Mouse (Mus musculus) ES-E14 (cell line): ENCODE results near the gene Cyp17a1. TPM values are rescaled to one million over a fixed set of nuclear protein-coding genes. Genes with fewer than 3 reads are reported as not detected.

Source experiments
- DNase-seq: peaks from one replicate; pipeline ENCODE4 v3.0.0-alpha.2; 2013; ENCODE audit warnings: low read depth, low spot score
- H3K27ac ChIP-seq: 2 replicates; pipeline ENCODE4 v1.5.1; 2012; ENCODE audit warnings: low read depth, mild to moderate bottlenecking, low read length, moderate library complexity, mixed read lengths; ENCODE audit not compliant: poor library complexity, insufficient read depth, severe bottlenecking
- H3K36me3 ChIP-seq: 2 replicates; pipeline ENCODE4 v1.6.1; 2012; ENCODE audit warnings: mild to moderate bottlenecking, low read length, moderate library complexity, mixed read lengths; ENCODE audit not compliant: control insufficient read depth, poor library complexity, insufficient read depth, severe bottlenecking
- H3K4me1 ChIP-seq, 2 experiments: fragments of 150-350 bp in 1 of 2; sonication (generic) in 1 of 2; 2 replicates each; pipeline ENCODE4 v1.6.1; 2012; ENCODE audit warnings: low read length in 2 of 2, mild to moderate bottlenecking in 1 of 2, mixed read lengths in 1 of 2; ENCODE audit not compliant: control insufficient read depth in 2 of 2, insufficient read depth in 2 of 2, poor library complexity in 1 of 2
- H3K4me3 ChIP-seq, 2 experiments: fragments of 150-350 bp in 1 of 2; sonication (generic) in 1 of 2; 2 replicates each; pipeline ENCODE4 v1.5.1; 2012; ENCODE audit warnings: low read length in 2 of 2, low read depth in 1 of 2, mild to moderate bottlenecking in 1 of 2, mixed read lengths in 1 of 2; ENCODE audit not compliant: insufficient read depth in 1 of 2, poor library complexity in 1 of 2, severe bottlenecking in 1 of 2
- H3K9ac ChIP-seq: 2 replicates; pipeline ENCODE4 v1.6.1; 2012; ENCODE audit warnings: low read depth, mild to moderate bottlenecking, low read length, mixed read lengths; ENCODE audit not compliant: poor library complexity, insufficient read depth, severe bottlenecking
- H3K9me3 ChIP-seq: fragments of 150-350 bp; sonication (generic); 2 replicates; pipeline ENCODE4 v1.6.1; 2012; ENCODE audit warnings: low read depth, mild to moderate bottlenecking, low read length; ENCODE audit not compliant: control insufficient read depth, insufficient read depth
- CHD2 ChIP-seq: IDR thresholded peaks from 2 replicates; pipeline ENCODE4 v1.6.1; 2014; ENCODE audit warnings: mild to moderate bottlenecking, low read depth, low read length, inconsistent platforms
- HCFC1 ChIP-seq: IDR thresholded peaks from 2 replicates; pipeline ENCODE4 v1.6.1; 2012; ENCODE audit warnings: low read length, inconsistent platforms, borderline replicate concordance; ENCODE audit not compliant: insufficient read depth
- MAFK ChIP-seq: IDR thresholded peaks from 2 replicates; pipeline ENCODE4 v1.6.1; 2014; ENCODE audit warnings: mild to moderate bottlenecking, low read depth, low read length, inconsistent platforms; ENCODE audit not compliant: insufficient read depth
- ZC3H11A ChIP-seq: IDR thresholded peaks from 2 replicates; pipeline ENCODE4 v1.6.1; 2012; ENCODE audit warnings: low read depth, mild to moderate bottlenecking, inconsistent platforms, low read length, borderline replicate concordance
- ZNF384 ChIP-seq: IDR thresholded peaks from 2 replicates; pipeline ENCODE4 v1.6.1; 2012; ENCODE audit warnings: low read depth, low read length, inconsistent platforms
- in situ Hi-C, 2 experiments: fragments of 600-800 bp; cut with MboI; formaldehyde crosslinking; loops; one replicate each; pipeline ENCODE4 v1.15.1; 2025; ENCODE audit warnings: low sequenced_read_pairs in 2 of 2, inconsistent platforms in 1 of 2; ENCODE audit not compliant: unreplicated experiment in 2 of 2
- total RNA-seq: library from RNA; depleted of rRNA; stranded (reverse); fragments of 300-350 nt; gene quantifications from 2 replicates; pipeline ENCODE4 v1.2.3, GENCODE M21; 2012; rRNA removed

The Cyp17a1 gene
- total RNA-seq: not detected in 2 replicates

DNA sequence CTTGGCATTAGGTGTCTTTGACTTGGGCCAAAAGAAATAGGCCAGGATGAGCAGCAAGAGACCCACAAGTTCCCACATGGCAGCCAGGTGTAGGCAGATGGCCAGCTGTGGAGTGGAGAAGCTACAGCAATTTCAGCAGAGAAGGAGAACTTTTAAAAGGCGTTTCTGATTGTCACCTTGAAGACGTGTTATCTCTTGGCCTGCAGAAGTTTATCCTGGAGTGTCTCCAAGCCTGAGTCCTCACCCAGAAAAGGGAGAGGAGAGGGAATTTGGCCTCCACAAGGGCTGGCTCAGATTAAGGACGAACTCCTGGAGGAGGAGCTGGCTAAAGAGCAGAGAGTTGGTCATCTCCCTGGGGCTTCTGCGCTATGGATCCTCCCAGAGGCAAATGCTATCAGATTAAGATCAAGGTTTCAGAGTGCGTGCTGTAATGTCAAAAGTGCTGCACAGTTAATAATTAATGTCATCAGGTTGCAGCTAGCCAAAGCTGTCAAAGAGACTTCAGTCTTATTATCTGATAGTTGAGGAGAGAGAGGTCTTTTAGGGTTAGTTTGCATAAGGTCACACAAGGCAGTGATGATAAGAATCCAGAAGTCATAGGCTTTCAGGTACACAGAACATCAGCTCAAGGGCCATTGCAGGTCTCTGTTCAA, at the start of gene Cyp17a1:
Gene Cyp17a1, minus strand, starts transcription at position 407 of the 653 bp plus-strand sequence.
- DNase-seq: no peak
- TF ChIP-seq ZNF384 (no peak), HCFC1 (no peak), MAFK (no peak), ZC3H11A (no peak), CHD2 (no peak)
- Histone ChIP-seq H3K36me3 (no peaks in the 10 kb centered on the region), H3K4me1 (no peaks in the 10 kb centered on the region), H3K4me3 (no peak within 1 kb of the TSS), H3K27ac (no peak within 1 kb of the TSS), H3K9ac (no peak within 1 kb of the TSS), H3K9me3 (no peaks in the 10 kb centered on the region)
- in situ Hi-C loops: no loop called here

DNA sequence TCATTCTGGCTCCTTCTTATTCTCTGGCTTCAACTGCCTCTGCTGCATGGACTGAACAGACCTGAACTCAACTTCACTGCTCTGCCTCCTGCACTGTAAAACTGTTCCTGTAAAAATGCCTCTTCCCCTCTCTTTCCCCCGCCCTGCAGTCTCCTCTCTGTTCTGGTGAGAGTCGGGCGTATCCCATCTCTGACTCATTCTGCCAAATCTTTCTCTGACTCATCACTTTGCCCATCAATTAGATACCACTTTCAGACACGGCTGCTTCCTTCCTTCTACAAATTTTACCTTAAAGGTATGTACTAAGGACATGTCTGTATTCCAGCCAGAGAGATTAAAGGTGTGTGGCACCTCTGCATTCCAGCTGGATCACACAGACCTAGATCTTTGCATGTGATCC, 45.2 kb upstream of the Cyp17a1 start:
- in situ Hi-C loops: no loop called here
- TF ChIP-seq ZC3H11A (no peak), CHD2 (no peak), MAFK (no peak), ZNF384 (no peak), HCFC1 (no peak)
- no peak for DNase-seq
- Histone ChIP-seq H3K4me1 (no peaks in the 10 kb centered on the region), H3K9ac (no peak overlapping the region), H3K27ac (no peak overlapping the region), H3K36me3 (no peaks in the 10 kb centered on the region), H3K9me3 (no peaks in the 10 kb centered on the region), H3K4me3 (no peak overlapping the region)

DNA sequence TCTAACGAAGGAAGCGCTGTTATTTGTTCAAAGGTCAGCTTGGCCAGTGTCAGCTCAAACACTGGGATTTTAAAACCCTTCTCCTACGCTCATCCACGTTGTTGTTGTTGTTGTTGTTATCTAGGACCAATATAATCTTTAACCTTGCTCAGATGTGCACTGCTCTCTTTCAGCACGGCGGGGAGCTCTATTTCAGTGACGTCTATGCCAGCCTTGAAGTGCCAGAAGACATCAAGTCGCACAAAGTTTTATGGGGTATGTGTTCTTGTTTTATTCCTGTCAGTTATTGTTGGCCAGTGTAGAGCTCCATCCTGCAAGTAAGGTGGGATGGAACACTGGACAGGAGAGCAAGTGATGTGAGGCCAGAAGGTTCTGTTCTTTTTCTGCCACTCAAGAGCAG, 42.0 kb upstream of the Cyp17a1 start:
- Histone ChIP-seq H3K4me3 (no peak overlapping the region), H3K9ac (no peak overlapping the region), H3K4me1 (no peaks in the 10 kb centered on the region), H3K9me3 (no peaks in the 10 kb centered on the region), H3K27ac (no peak overlapping the region), H3K36me3 (0 out of 2 replicates have a peak, but pooled peaks cover 2% of the 10 kb centered on the region)
- TF ChIP-seq ZC3H11A: no peak
- no peak for TF ChIP-seq MAFK
- DNase-seq: no peak
- in situ Hi-C loops: no loop called here

DNA sequence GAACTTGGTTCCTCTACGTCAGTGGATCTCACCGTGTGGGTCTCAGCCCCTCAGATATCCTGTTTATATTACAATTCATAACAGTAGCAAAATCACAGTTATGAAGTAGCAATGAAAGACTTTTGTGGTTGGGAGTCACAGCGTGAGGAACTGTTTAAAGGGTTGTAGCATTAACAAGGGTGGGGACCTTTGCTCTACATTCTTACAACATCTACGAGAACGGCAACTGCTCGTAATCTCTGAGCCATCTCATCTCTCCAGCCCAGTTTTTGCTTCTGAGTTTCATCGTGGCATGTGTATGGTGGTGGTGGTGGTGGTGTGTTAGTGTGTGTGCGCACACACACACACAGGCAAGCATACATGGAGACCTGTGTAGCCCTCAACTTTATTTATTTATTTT, 41.3 kb upstream of the Cyp17a1 start:
- TF ChIP-seq HCFC1 (no peak), MAFK (no peak), ZNF384 (no peak), CHD2 (no peak), ZC3H11A (no peak)
- no peaks in the 10 kb centered on the region for H3K4me1 ChIP-seq
- no peaks in the 10 kb centered on the region for H3K9me3 ChIP-seq
- in situ Hi-C loops: no loop called here
- DNase-seq: no peak
- H3K9ac ChIP-seq: no peak overlapping the region
- peaks cover 2% of the 10 kb centered on the region; the same call in 1 of the 2 replicates for H3K36me3 ChIP-seq
- H3K27ac ChIP-seq: no peak overlapping the region
- no peak overlapping the region for H3K4me3 ChIP-seq

DNA sequence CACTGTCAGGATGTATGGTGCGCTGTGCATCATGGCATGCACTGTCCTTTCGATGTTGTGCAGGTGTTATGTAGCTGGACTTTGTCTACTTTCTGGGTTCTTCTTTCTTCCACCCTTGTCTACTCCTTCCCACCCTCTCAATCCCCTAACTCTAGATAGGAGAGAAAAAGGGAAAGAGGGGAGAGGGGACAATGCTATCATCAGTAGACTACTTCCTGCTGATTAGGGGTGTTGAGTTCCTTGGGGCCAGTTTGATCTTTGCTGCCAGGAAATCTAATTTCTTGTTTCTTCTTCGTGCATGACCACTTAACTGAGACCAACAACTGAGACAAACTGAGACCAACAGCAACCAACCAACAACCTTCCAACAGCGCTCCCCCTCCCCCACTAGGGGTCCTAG, 37.6 kb upstream of the Cyp17a1 start:
- peaks cover 2% of the 10 kb centered on the region; the same call in 1 of the 2 replicates for H3K36me3 ChIP-seq
- no peak overlapping the region for H3K4me3 ChIP-seq
- H3K4me1 ChIP-seq: peaks cover 1 to 9% of the 10 kb centered on the region in 2 experiments; a peak in 2 of 4 replicates
- TF ChIP-seq HCFC1: no peak
- TF ChIP-seq ZNF384: no peak
- no peak for TF ChIP-seq CHD2
- TF ChIP-seq ZC3H11A: no peak
- TF ChIP-seq MAFK: no peak
- no peak for DNase-seq
- in situ Hi-C loops: no loop called here
- no peak overlapping the region for H3K27ac ChIP-seq
- no peak overlapping the region for H3K9ac ChIP-seq
- no peaks in the 10 kb centered on the region for H3K9me3 ChIP-seq
